Mouse (Mus musculus) CH12.LX (cell line): ENCODE results near the gene Spag7. TPM values are rescaled to one million over a fixed set of nuclear protein-coding genes. Genes with fewer than 3 reads are reported as not detected.

ENCODE experiments used
- DNase-seq: peaks from one replicate; pipeline ENCODE4 v3.0.0-alpha.2; 2013; ENCODE audit errors: extremely low read depth
- H3K27ac ChIP-seq: 2 replicates; pipeline ENCODE4 v1.5.1; 2012; ENCODE audit warnings: low read depth, mild to moderate bottlenecking, control low read depth, moderate library complexity; ENCODE audit not compliant: insufficient read depth
- H3K27me3 ChIP-seq: replicated peaks from 2 replicates; pipeline ENCODE3; 2012; ENCODE audit warnings: inconsistent platforms
- H3K36me3 ChIP-seq, 2 experiments: replicated peaks in 1 of 2; 2 replicates each; pipeline versions ENCODE3 to v1.6.1; 2012; ENCODE audit warnings: inconsistent platforms in 1 of 2, low read length in 1 of 2, mild to moderate bottlenecking in 1 of 2, mixed read lengths in 1 of 2, moderate library complexity in 1 of 2; ENCODE audit not compliant: control insufficient read depth in 1 of 2, insufficient read depth in 1 of 2
- H3K4me1 ChIP-seq, 2 experiments: 2 replicates each; pipeline ENCODE4 v1.6.1; 2012; ENCODE audit warnings: inconsistent platforms in 1 of 2, moderate library complexity in 1 of 2; ENCODE audit not compliant: insufficient read depth in 2 of 2, control insufficient read depth in 1 of 2
- H3K4me2 ChIP-seq: 2 replicates; pipeline ENCODE4 v1.6.1; 2012; ENCODE audit warnings: low read depth, mild to moderate bottlenecking, control low read depth; ENCODE audit not compliant: poor library complexity, insufficient read depth, severe bottlenecking
- H3K4me3 ChIP-seq, 3 experiments: fragments of 150-350 bp in 1 of 3; sonication (generic) in 1 of 3; replicated peaks in 1 of 3; 2 replicates each; pipeline versions ENCODE3 to v1.5.1; 2011 to 2012; ENCODE audit warnings: low read depth in 2 of 3, low read length in 2 of 3, mild to moderate bottlenecking in 2 of 3, moderate library complexity in 2 of 3, control low read depth in 1 of 3, improper control_type of control experiment in 1 of 3, inconsistent platforms in 1 of 3, mixed read lengths in 1 of 3; ENCODE audit not compliant: poor library complexity in 1 of 3
- H3K79me2 ChIP-seq: replicated peaks from 2 replicates; pipeline ENCODE4 v1.6.1; 2012; ENCODE audit warnings: mild to moderate bottlenecking, moderate library complexity; ENCODE audit not compliant: control insufficient read depth, poor library complexity, insufficient read depth, severe bottlenecking; ENCODE audit errors: extremely low read depth
- H3K9ac ChIP-seq: 2 replicates; pipeline ENCODE4 v1.6.1; 2012; ENCODE audit warnings: low read depth, mild to moderate bottlenecking, control low read depth, moderate library complexity; ENCODE audit not compliant: insufficient read depth
- H3K9me3 ChIP-seq: replicated peaks from 2 replicates; pipeline ENCODE3; 2012; ENCODE audit warnings: low read length, inconsistent platforms, mixed read lengths
- CHD1 ChIP-seq: IDR thresholded peaks from 2 replicates; pipeline ENCODE4 v1.6.1; 2012; ENCODE audit warnings: low read depth, low read length, improper control_type of control experiment, inconsistent platforms
- CHD2 ChIP-seq: IDR thresholded peaks from 2 replicates; pipeline ENCODE4 v1.6.1; 2011; ENCODE audit warnings: low read length, improper control_type of control experiment
- CTCF ChIP-seq, 2 experiments: IDR thresholded peaks in 1 of 2; conservative IDR thresholded peaks in 1 of 2; 2 replicates each; pipeline ENCODE4 v1.5.1; 2011 to 2012; ENCODE audit warnings: low read depth in 2 of 2, low read length in 2 of 2, improper control_type of control experiment in 1 of 2, inconsistent platforms in 1 of 2, mild to moderate bottlenecking in 1 of 2, moderate library complexity in 1 of 2
- E2F4 ChIP-seq: IDR thresholded peaks from 2 replicates; pipeline ENCODE4 v1.6.1; 2011; ENCODE audit warnings: low read depth, low read length, improper control_type of control experiment; ENCODE audit not compliant: insufficient replicate concordance
- ELF1 ChIP-seq: IDR thresholded peaks from 2 replicates; pipeline ENCODE4 v1.6.1; 2014; ENCODE audit warnings: low read depth, mild to moderate bottlenecking, inconsistent platforms, low read length, improper control_type of control experiment
- EP300 ChIP-seq: IDR thresholded peaks from 2 replicates; pipeline ENCODE4 v1.6.1; 2011; ENCODE audit warnings: low read length, improper control_type of control experiment
- IRF4 ChIP-seq: IDR thresholded peaks from 2 replicates; pipeline ENCODE4 v1.6.1; 2014; ENCODE audit warnings: low read depth, mild to moderate bottlenecking, inconsistent platforms, low read length, improper control_type of control experiment
- JUND ChIP-seq: conservative IDR thresholded peaks from 2 replicates; pipeline ENCODE4 v1.6.1; 2011; ENCODE audit warnings: low read depth, low read length, improper control_type of control experiment
- KAT2A ChIP-seq: IDR thresholded peaks from 2 replicates; pipeline ENCODE4 v1.6.1; 2012; ENCODE audit warnings: low read length, improper control_type of control experiment, inconsistent platforms; ENCODE audit not compliant: insufficient replicate concordance
- MAFK ChIP-seq: IDR thresholded peaks from 2 replicates; pipeline ENCODE4 v1.6.1; 2011; ENCODE audit warnings: low read length, improper control_type of control experiment; ENCODE audit not compliant: insufficient replicate concordance
- MAX ChIP-seq: IDR thresholded peaks from 2 replicates; pipeline ENCODE4 v1.6.1; 2011; ENCODE audit warnings: low read length, improper control_type of control experiment
- MAZ ChIP-seq: IDR thresholded peaks from 2 replicates; pipeline ENCODE4 v1.6.1; 2012; ENCODE audit warnings: low read depth, mild to moderate bottlenecking, inconsistent platforms, low read length, improper control_type of control experiment, moderate library complexity
- MYC ChIP-seq: IDR thresholded peaks from 2 replicates; pipeline ENCODE4 v1.6.1; 2011; ENCODE audit warnings: low read depth, mild to moderate bottlenecking, improper control_type of control experiment, low read length
- NELFE ChIP-seq: IDR thresholded peaks from 2 replicates; pipeline ENCODE4 v1.6.1; 2011; ENCODE audit warnings: low read depth, low read length, improper control_type of control experiment
- NRF1 ChIP-seq: IDR thresholded peaks from 2 replicates; pipeline ENCODE4 v1.6.1; 2014; ENCODE audit warnings: low read depth, mild to moderate bottlenecking, inconsistent platforms, low read length, improper control_type of control experiment, moderate library complexity
- PAX5 ChIP-seq: IDR thresholded peaks from 2 replicates; pipeline ENCODE4 v1.6.1; 2012; ENCODE audit warnings: low read length, inconsistent platforms, mixed read lengths
- RCOR1 ChIP-seq: conservative IDR thresholded peaks from 2 replicates; pipeline ENCODE4 v1.6.1; 2012; ENCODE audit warnings: low read depth, mild to moderate bottlenecking, inconsistent platforms, low read length, improper control_type of control experiment
- SMC3 ChIP-seq: IDR thresholded peaks from 2 replicates; pipeline ENCODE4 v1.6.1; 2011; ENCODE audit warnings: low read depth, low read length, improper control_type of control experiment
- TBP ChIP-seq: conservative IDR thresholded peaks from 2 replicates; pipeline ENCODE4 v1.6.1; 2011; ENCODE audit warnings: low read depth, low read length, improper control_type of control experiment
- TCF12 ChIP-seq: IDR thresholded peaks from 2 replicates; pipeline ENCODE4 v1.6.1; 2014; ENCODE audit warnings: low read depth, mild to moderate bottlenecking, inconsistent platforms, low read length, improper control_type of control experiment
- USF2 ChIP-seq: conservative IDR thresholded peaks from 2 replicates; pipeline ENCODE4 v1.6.1; 2011; ENCODE audit warnings: low read depth, low read length, improper control_type of control experiment
- ZC3H11A ChIP-seq: IDR thresholded peaks from 2 replicates; pipeline ENCODE4 v1.6.1; 2012; ENCODE audit warnings: low read depth, mild to moderate bottlenecking, inconsistent platforms, low read length, improper control_type of control experiment
- ZMIZ1 ChIP-seq: IDR thresholded peaks from 2 replicates; pipeline ENCODE4 v1.6.1; 2012; ENCODE audit warnings: low read depth, mild to moderate bottlenecking, inconsistent platforms, low read length, improper control_type of control experiment
- ZNF384 ChIP-seq: IDR thresholded peaks from 2 replicates; pipeline ENCODE4 v1.6.1; 2012; ENCODE audit warnings: low read depth, low read length, improper control_type of control experiment, inconsistent platforms
- dilution Hi-C: fragments of 300-500 bp; cut with MboI; formaldehyde crosslinking; loops from 2 replicates; pipeline ENCODE4 v1.14.3; 2020; ENCODE audit warnings: low sequenced_read_pairs; ENCODE audit not compliant: extremely low pct_unique_long_range_greater_than_20kb, extremely low pct_ligation_motif_present
- in situ Hi-C: fragments of 300-500 bp; cut with MboI; formaldehyde crosslinking; loops from 3 replicates; pipeline ENCODE4 v1.14.3; 2019; ENCODE audit warnings: low sequenced_read_pairs, low pct_ligation_motif_present, low pct_unique_long_range_greater_than_20kb, mixed read lengths
- polyA plus RNA-seq: library from polyadenylated mRNA; unstranded; fragments of >175 nt; gene quantifications from 2 replicates; pipeline ENCODE4 v1.2.1, GENCODE M21; 2012; ENCODE audit warnings: low read depth; ENCODE audit not compliant: insufficient read length
- total RNA-seq, 2 experiments: library from RNA; depleted of rRNA; stranded (reverse); fragments of 300-350 nt in 1 of 2; fragments of >200 nt in 1 of 2; gene quantifications; 2 replicates each; pipeline ENCODE4 v1.2.3; 2012 to 2014

The Spag7 gene
- total and polyA plus RNA-seq, 3 experiments = 93.5 to 120 (median 105) TPM

DNA sequence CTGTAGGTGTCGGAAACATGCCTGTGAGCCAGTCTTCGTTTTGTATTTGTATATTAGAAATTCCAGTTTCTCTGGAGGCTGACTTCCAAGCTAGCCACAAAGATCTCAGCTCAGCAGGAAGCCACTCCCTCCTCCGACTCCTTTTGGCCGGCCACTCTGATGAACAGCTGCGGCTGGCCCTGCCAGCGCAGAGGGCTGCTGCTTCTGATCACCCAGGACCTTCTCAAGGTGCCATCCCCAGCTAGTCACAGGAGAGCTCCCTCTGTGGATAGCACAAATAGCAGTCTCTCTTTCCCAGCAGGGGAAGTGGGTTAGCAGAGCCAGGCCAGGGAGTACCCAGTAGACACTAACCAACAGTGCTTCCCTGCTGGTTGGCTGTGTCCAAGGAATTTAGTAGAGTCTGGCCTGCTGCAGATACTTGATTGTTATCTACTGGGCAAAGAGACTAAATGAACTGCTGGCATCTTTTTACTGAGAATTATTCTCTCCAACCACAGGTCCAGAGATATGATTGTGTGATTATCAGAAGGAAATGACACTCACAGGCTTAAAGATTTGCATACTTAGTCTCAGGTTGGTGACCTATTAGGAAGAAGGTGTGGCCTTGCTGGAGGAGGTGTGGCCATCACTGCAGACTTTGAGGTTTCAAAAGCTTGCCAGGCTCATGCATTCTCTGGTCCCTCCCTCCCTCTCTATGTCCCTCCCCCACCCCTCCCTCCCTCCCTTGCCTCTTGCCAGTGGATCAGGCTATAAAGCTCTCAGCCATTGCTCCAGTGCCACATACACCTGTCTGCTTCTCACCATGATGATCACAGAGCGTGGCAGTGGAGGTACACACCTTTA, 47.0 kb downstream of the Spag7 start:
- Histone ChIP-seq H3K36me3 (no peaks in the 10 kb centered on the region), H3K4me2 (no peak overlapping the region), H3K9me3 (no peaks in the 10 kb centered on the region), H3K9ac (no peak overlapping the region), H3K27ac (no peak overlapping the region), H3K27me3 (no peaks in the 10 kb centered on the region), H3K4me1 (peaks cover 0 to 16% of the 10 kb centered on the region in 2 experiments; a peak in 2 of 4 replicates), H3K79me2 (no peaks in the 10 kb centered on the region), H3K4me3 (no peak overlapping the region)
- in situ Hi-C loops (loop anchor here (25.0 kb wide), 1 partner anchor 385 kb away; the partner anchor contains the start of genes 0610010K14Rik, Bcl6b, Gm21988 and Rnasek), dilution Hi-C loops (no loop called here)
- DNase-seq = peak; percentile 84
- no peak for TF ChIP-seq TCF12
- no peak for TF ChIP-seq ZNF384
- TF ChIP-seq MYC = no peak
- 0 out of 2 replicates have a peak, but pooled peaks have one; percentile 25 for TF ChIP-seq EP300
- TF ChIP-seq CHD2 = no peak
- TF ChIP-seq USF2 = no peak
- no peak for TF ChIP-seq E2F4
- TF ChIP-seq CTCF (conservative IDR thresholded peaks at IDR 0.05 in 1 of 2, IDR thresholded peaks at IDR 0.05 in 1 of 2; ENCODE audit: low read depth in 2 of 2, low read length in 2 of 2) = peak in 1 of 2 experiments; percentile 0; a peak in 1 of 4 replicates
- TF ChIP-seq MAX = 0 out of 2 replicates have a peak, but pooled peaks have one; percentile 14
- TF ChIP-seq SMC3 = no peak
- no peak for TF ChIP-seq NELFE
- no peak for TF ChIP-seq JUND
- TF ChIP-seq PAX5 = no peak
- TF ChIP-seq KAT2A = no peak
- no peak for TF ChIP-seq TBP

DNA sequence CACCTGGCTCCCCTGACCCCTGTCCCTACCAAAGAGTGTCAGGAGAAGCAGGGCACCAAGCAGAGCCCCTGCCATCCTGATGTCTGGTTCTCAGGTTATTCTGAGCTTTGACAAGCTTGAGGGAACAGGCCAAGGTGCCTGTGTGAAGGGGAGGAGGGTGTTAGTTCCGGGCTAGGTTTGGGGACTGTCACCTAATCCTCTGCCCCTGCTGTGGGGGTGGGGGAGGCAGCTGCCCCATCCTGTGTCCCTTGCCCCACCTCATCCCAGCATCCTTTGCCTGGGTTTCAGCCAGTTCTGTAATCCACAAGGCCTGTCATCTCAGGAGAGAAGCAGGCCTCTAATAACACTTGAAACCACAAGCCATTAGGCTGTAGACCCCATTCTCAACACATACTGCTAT, 50.1 kb downstream of the Spag7 start, which contains the start of gene Chrne:
Gene Chrne, minus strand, starts transcription at position 116 of the 400 bp plus-strand sequence.
- no peak for TF ChIP-seq MYC
- TF ChIP-seq ZC3H11A = no peak
- TF ChIP-seq RCOR1 = no peak
- no peak for TF ChIP-seq ZMIZ1
- TF ChIP-seq MAFK = no peak
- no peak for TF ChIP-seq E2F4
- no peak for TF ChIP-seq ELF1
- no peak for TF ChIP-seq CHD1
- no peak for TF ChIP-seq CTCF (conservative IDR thresholded peaks at IDR 0.05 in 1 of 2, IDR thresholded peaks at IDR 0.05 in 1 of 2; ENCODE audit: low read depth in 2 of 2, low read length in 2 of 2)
- no peak for TF ChIP-seq IRF4
- TF ChIP-seq NRF1 = no peak
- no peak for TF ChIP-seq SMC3
- no peak for TF ChIP-seq MAX
- TF ChIP-seq CHD2 = no peak
- TF ChIP-seq TBP = no peak
- no peak for TF ChIP-seq MAZ
- TF ChIP-seq, all 38 proteins: peak for 0
- no peak for DNase-seq
- no peak within 1 kb of the TSS for H3K27ac ChIP-seq
- peaks cover 0 to 24% of the 10 kb centered on the region in 2 experiments; a peak in 2 of 4 replicates for H3K4me1 ChIP-seq
- in situ Hi-C loops (loop anchor here (5.0 to 25.0 kb wide), 2 partner anchors 207 to 382 kb away; partner anchors contain the start of genes 0610010K14Rik, Bcl6b, Gm21988 and Pelp1), dilution Hi-C loops (no loop called here)
- H3K9ac ChIP-seq = no peak within 1 kb of the TSS
- no peaks in the 10 kb centered on the region for H3K27me3 ChIP-seq
- no peaks in the 10 kb centered on the region for H3K9me3 ChIP-seq
- no peaks in the 10 kb centered on the region for H3K79me2 ChIP-seq
- H3K4me3 ChIP-seq = no peak within 1 kb of the TSS
- H3K4me2 ChIP-seq = no peak within 1 kb of the TSS
- H3K36me3 ChIP-seq = peaks cover 0 to 27% of the 10 kb centered on the region in 2 experiments
